Mouse (Mus musculus) v-Abl transformed pro-B cells (cell line): ENCODE data around the gene Dync1i2.

Experiments used
- in situ Hi-C, 2 experiments: fragments of 400-800 bp; cut with MboI; formaldehyde crosslinking; loops; one replicate each; pipeline ENCODE4 v1.15.1; 2025; ENCODE audit not compliant: unreplicated experiment in 2 of 2

Dync1i2 gene

DNA sequence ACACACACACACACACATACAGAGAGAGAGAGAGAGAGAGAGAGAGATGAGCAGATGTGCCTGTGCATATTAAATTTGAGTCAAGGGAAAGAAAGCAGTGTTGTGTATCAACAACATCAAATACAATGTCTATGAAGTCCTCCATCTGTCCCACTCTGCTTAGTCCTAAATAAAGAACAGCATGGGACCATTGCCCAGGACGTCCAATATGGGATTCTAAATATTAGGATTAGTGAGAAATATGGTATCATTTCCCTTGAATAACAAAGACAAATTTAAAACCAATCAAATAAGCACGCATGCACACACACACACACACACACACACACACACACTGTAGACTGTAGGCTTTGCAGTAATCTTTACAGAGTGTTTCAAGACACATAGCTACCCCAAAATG lies 9.6 kb upstream of the Dync1i2 start:
- in situ Hi-C loops: loop anchor here in 1 of 2 experiments (25.0 kb wide), 1 partner anchor 1490 kb away; the partner anchor contains the start of genes Fastkd1 and Ppig

DNA sequence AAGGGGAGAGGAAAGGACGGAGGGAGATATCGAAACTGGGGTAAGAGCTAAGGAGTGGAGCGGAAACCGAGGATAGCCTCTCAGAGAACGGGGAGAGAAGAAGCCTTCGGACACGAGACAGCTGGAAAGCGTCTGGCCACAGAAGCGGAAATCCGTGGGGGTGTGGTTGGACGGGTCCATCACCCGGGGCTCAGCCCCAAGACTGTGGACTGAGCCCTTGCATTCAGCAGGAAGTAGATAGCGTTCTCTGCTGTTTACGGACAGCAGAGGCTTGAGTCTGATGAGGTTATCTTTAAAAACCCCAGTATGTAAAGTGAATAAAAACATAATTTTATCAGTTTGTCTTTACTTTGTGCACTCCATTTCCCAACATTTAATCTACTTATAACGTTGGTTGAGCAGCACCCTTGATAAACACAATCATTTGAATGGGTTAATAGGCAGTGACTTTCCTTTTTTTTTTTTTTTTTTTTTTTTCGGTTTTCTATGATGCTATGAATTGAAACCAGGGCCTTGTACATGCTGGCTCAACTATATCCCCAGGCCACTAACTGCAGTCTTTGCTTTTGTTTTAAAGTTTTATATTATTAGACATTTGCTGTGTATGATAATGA lies 7.6 kb upstream of the Dync1i2 start:
- in situ Hi-C loops: loop anchor here in 1 of 2 experiments (25.0 kb wide), 1 partner anchor 1492 kb away; the partner anchor contains the start of genes Fastkd1 and Ppig

- in situ Hi-C loops: loop anchor here in 1 of 2 experiments (25.0 kb wide), 1 partner anchor 1497 kb away; the partner anchor contains the start of genes Fastkd1 and Ppig
These were observed 2.3 kb upstream of the Dync1i2 start for GRCm38 (mm10) chr2:71209041-71209755.

GRCm38 (mm10) chr2:71211096-71211495 lies 410 bp upstream of the Dync1i2 start:
- in situ Hi-C loops: loop anchor here in 1 of 2 experiments (25.0 kb wide), 1 partner anchor 1499 kb away; the partner anchor contains the start of genes Fastkd1 and Ppig

GRCm38 (mm10) chr2:71212360-71212726 lies 837 bp downstream of the Dync1i2 start:
- in situ Hi-C loops: loop anchor here in 1 of 2 experiments (25.0 kb wide), 1 partner anchor 1500 kb away; the partner anchor contains the start of genes Fastkd1 and Ppig

GRCm38 (mm10) chr2:71221020-71221419 lies 9.5 kb downstream of the Dync1i2 start:
- in situ Hi-C loops: loop anchor here in 1 of 2 experiments (25.0 kb wide), 1 partner anchor 1509 kb away; the partner anchor contains the start of genes Fastkd1 and Ppig

GRCm38 (mm10) chr2:71227398-71227797 lies 15.9 kb downstream of the Dync1i2 start:
- in situ Hi-C loops: loop anchor here in 1 of 2 experiments (25.0 kb wide), 2 partner anchors 515 to 585 kb away; no protein-coding TSS in a partner anchor

- in situ Hi-C loops: loop anchor here in 1 of 2 experiments (25.0 kb wide), 2 partner anchors 517 to 583 kb away; no protein-coding TSS in a partner anchor
These were observed 18.1 kb downstream of the Dync1i2 start for GRCm38 (mm10) chr2:71229603-71230002.

DNA sequence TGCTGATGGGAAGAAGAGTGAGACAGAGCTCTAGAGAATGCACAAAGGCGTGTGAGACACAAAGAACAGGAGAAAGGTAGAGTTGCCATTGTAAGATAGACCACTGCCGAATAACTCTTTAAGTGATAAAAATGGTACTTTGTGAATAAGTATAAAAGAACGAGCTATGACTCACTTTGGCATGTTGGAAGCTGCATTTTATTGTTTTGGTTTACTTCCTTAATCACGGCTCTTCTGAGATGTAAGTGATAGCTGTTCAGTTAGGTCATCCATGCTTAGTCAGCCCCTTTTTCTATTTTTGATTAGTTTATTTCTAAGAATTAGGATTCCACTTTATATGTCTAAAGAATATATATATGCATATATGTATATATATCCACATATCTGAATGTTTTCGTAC lies 20.4 kb downstream of the Dync1i2 start:
- in situ Hi-C loops: loop anchor here in 1 of 2 experiments (25.0 kb wide), 2 partner anchors 520 to 580 kb away; no protein-coding TSS in a partner anchor

DNA sequence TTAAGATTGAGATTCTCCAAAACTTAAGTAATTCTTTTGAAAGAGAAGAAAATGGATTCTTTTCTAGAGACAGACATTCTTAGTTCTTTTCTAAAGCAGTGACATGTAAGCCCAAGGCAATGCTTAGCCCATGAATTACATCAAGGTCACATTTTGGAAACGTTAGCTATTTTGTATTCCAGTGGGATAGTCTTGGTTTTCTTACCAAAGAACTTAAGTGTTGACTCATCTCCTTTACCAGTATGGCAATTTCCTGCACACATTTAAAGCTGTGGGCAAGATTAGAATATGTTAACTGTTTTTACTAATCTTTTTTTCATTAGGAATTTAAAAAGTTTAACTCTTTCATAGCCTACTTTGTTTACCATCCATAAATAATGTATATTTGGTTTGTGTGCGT lies 21.5 kb downstream of the Dync1i2 start:
- in situ Hi-C loops: loop anchor here in 1 of 2 experiments (25.0 kb wide), 2 partner anchors 521 to 579 kb away; no protein-coding TSS in a partner anchor

- in situ Hi-C loops: loop anchor here in 1 of 2 experiments (25.0 kb wide), 2 partner anchors 523 to 577 kb away; no protein-coding TSS in a partner anchor
These were observed 23.9 kb downstream of the Dync1i2 start for GRCm38 (mm10) chr2:71235420-71235819.

GRCm38 (mm10) chr2:71236009-71236408 lies 24.5 kb downstream of the Dync1i2 start:
- in situ Hi-C loops: loop anchor here in 1 of 2 experiments (25.0 kb wide), 2 partner anchors 524 to 576 kb away; no protein-coding TSS in a partner anchor

DNA sequence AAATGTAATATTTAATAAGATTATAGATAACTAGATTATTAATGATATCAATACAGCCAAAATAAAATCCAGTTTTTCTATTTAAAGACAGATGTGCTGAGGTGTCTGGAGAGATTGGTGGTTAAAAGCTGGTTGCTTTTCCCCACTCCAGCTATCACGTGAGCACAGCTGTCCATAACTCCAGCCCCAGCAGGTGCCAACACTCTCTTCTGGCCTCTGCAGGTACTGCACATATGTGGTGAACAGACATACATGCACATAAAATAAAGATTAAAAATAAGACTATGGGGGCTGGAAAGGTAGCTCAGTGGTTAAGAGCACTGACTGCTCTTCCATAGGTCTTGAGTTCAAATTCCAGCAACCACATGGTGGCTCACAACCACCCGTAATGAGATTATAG lies 30.0 kb downstream of the Dync1i2 start:
- in situ Hi-C loops: loop anchor here in 1 of 2 experiments (25.0 kb wide), 2 partner anchors 529 to 571 kb away; no protein-coding TSS in a partner anchor

DNA sequence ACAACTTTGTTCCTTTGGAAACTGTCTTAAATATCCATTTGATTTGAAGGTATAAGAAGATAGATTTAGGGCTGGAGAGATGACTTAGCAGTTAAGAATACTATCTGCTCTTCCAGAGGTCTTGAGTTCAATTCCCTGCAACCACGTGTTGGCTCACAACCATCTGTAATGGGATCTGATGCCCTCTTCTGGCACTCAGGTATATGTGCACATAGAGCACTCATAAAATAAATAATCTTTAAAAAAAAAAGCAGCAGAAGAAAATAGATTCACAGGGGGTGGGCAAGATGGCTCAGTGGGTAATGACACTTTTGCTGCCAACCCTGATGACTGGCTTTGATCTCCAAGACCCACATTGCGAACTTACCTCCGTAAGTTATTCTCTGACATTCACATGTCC lies 30.7 kb downstream of the Dync1i2 start:
- in situ Hi-C loops: loop anchor here in 1 of 2 experiments (25.0 kb wide), 2 partner anchors 530 to 570 kb away; no protein-coding TSS in a partner anchor

DNA sequence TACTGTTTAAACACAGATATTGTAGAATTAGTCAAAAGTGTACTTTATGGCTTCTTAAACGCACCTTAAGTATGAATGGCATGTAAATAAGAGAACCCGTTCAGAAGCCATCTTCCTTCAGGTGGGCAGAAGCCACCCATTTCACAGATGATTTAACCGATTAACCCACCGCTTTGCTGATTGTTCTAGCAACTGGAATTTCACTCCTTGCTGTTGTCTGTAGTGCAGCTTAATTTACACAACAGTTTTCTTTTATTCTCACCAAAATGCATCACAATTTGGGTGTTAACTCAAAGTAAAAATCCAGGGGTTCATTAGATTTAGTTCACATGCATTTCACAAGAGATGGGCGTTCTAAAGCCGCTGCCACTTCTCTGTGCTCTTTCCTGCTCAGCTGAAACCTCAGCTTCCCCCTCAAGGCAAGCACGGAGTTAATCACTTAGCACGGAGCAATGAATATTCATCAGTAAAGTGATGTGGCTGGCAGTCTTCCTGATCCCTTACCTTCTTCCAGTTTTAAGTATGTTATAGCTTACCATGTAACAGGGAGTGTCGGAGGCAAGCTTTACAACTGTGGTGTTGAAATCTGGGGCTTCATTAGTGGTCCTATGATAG lies 31.7 kb downstream of the Dync1i2 start:
- in situ Hi-C loops: loop anchor here in 1 of 2 experiments (25.0 kb wide), 2 partner anchors 531 to 569 kb away; no protein-coding TSS in a partner anchor

DNA sequence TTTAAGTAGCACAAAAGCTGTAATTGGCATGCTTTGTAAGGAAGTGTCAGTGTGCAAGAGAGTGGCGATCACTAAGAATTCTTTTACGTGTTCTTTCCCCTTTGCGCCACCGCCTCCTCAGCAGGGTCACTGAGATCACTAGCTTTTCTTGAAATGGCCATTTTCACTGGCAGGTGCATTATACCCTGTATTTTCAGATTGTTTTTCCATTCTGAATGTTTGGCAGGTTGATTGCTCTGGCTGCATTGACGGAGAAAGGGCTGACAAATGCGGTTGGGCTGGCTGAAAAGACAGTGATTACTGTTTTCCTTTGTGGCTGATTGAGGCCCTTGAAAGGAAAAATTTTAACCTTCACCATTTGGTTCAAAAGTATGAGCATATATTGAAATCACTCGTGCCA lies 33.3 kb downstream of the Dync1i2 start:
- in situ Hi-C loops: loop anchor here in 1 of 2 experiments (25.0 kb wide), 2 partner anchors 533 to 567 kb away; no protein-coding TSS in a partner anchor

GRCm38 (mm10) chr2:71245416-71245815 lies 33.9 kb downstream of the Dync1i2 start:
- in situ Hi-C loops: loop anchor here in 1 of 2 experiments (25.0 kb wide), 2 partner anchors 533 to 567 kb away; no protein-coding TSS in a partner anchor

DNA sequence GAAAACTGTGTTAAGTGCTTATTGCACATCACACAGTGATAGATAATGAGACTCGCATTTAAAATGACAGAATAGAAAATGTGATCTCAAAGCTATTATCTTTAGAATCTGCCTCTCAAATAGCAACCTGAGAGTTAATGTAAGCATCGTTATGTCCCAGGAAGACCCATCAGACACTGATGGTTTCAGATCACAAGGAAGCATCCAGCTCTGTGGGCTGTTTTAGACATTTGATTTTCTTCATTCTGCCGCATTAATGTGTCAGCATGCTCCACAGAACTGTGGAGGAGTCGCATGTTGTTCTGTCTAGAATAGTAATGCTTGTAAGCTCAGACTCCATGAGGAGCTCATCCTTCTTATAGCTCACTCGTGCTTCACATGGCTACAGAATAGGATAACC lies 34.6 kb downstream of the Dync1i2 start:
- in situ Hi-C loops: loop anchor here in 1 of 2 experiments (25.0 kb wide), 2 partner anchors 534 to 566 kb away; no protein-coding TSS in a partner anchor

- in situ Hi-C loops: loop anchor here in 1 of 2 experiments (25.0 kb wide), 2 partner anchors 536 to 564 kb away; no protein-coding TSS in a partner anchor
These were observed 36.6 kb downstream of the Dync1i2 start for GRCm38 (mm10) chr2:71248071-71248470.

GRCm38 (mm10) chr2:71250841-71251240 lies 39.3 kb downstream of the Dync1i2 start:
- in situ Hi-C loops: no loop called here
